Mouse (Mus musculus) kidney, postnatal 0 days (tissue): Measurements from ENCODE around the gene Hoxd8. TPM values are rescaled to one million over a fixed set of nuclear protein-coding genes. Genes with fewer than 3 reads are reported as not detected.

Experiments used
- ATAC-seq: fragments of 200-750 bp; cut with Nextera tagmentation; replicated peaks from 2 replicates; pipeline ENCODE4 v1.8.0; 2017; ENCODE audit warnings: low read depth, moderate number of reproducible peaks, moderate TSS enrichment, moderate library complexity; ENCODE audit not compliant: low FRiP score
- DNase-seq: peaks from one replicate; pipeline ENCODE4 v3.0.0-alpha.2; 2016; ENCODE audit warnings: low spot score
- H3K27ac ChIP-seq: fragments of 300-500 bp; sonication (generic); 2 replicates; pipeline ENCODE4 v1.5.1; 2014; ENCODE audit warnings: mild to moderate bottlenecking
- H3K27me3 ChIP-seq: fragments of 300-500 bp; sonication (generic); 2 replicates; pipeline ENCODE4 v1.6.1; 2014; ENCODE audit warnings: low read length, mixed read lengths; ENCODE audit not compliant: insufficient read depth
- H3K36me3 ChIP-seq: fragments of 300-500 bp; sonication (generic); 2 replicates; pipeline ENCODE4 v1.6.1; 2014; ENCODE audit warnings: low read length, mixed read lengths; ENCODE audit not compliant: insufficient read depth
- H3K4me1 ChIP-seq: fragments of 300-500 bp; sonication (generic); replicated peaks from 2 replicates; pipeline ENCODE4 v1.6.1; 2014; ENCODE audit warnings: antibody characterized with exemption, low read length, mixed read lengths; ENCODE audit not compliant: insufficient read depth
- H3K4me2 ChIP-seq: fragments of 300-500 bp; sonication (generic); 2 replicates; pipeline ENCODE4 v1.6.1; 2014; ENCODE audit warnings: mild to moderate bottlenecking, low read length, moderate library complexity, mixed read lengths
- H3K4me3 ChIP-seq: fragments of 300-500 bp; sonication (generic); replicated peaks from 2 replicates; pipeline ENCODE4 v1.5.1; 2014; ENCODE audit warnings: low read depth, low read length
- H3K9ac ChIP-seq: fragments of 300-500 bp; sonication (generic); 2 replicates; pipeline ENCODE4 v1.6.1; 2014; ENCODE audit warnings: low read depth, low read length
- H3K9me3 ChIP-seq: fragments of 300-500 bp; sonication (generic); replicated peaks from 2 replicates; pipeline ENCODE4 v1.6.1; 2016; ENCODE audit warnings: low read length, inconsistent platforms, mixed read lengths
- CTCF ChIP-seq: IDR thresholded peaks from 2 replicates; pipeline ENCODE4 v1.5.1; 2016; ENCODE audit warnings: antibody characterized with exemption, low read depth, mild to moderate bottlenecking, moderate library complexity
- WGBS: fragments of 180-500 bp; shearing (Covaris S2); extraction: QIAGEN DNeasy Blood & Tissue Kit; methylation state at CpG from one replicate; pipeline ENCODE4 v1.1.7; 2014; 5-methylcytosine and 5-hydroxymethylcytosine counted together
- polyA plus RNA-seq: library from polyadenylated mRNA; unstranded; fragments of >200 nt; fragmentation: Nextera tagmentation; extraction: Ambion mirVana; gene quantifications from 2 replicates; pipeline ENCODE4 v1.2.1, GENCODE M21; 2015

Hoxd8 gene
- polyA plus RNA-seq, 1 experiment from 2014 or later = 76.7 TPM

- no peak overlapping the region for H3K27ac ChIP-seq
- peak overlapping the region; percentile 77 for H3K4me2 ChIP-seq
- WGBS = under 1% methylated on average over 72 of the region's 74 CpGs
- TF ChIP-seq CTCF = no peak
- H3K4me3 ChIP-seq = peak overlapping the region; percentile 42
- H3K36me3 ChIP-seq = no peaks in the 10 kb centered on the region
- peaks cover 14% of the 10 kb centered on the region for H3K4me1 ChIP-seq
- H3K9me3 ChIP-seq = no peaks in the 10 kb centered on the region
- ATAC-seq = no peak; the same call in 1 of the 2 replicates
- no peak for DNase-seq
- H3K27me3 ChIP-seq = peaks cover 81% of the 10 kb centered on the region
- peak overlapping the region; percentile 35; the same call in 1 of the 2 replicates for H3K9ac ChIP-seq
Measured at GRCm38 (mm10) chr2:74668370-74669229, 35.8 kb upstream of the Hoxd8 start.

DNA sequence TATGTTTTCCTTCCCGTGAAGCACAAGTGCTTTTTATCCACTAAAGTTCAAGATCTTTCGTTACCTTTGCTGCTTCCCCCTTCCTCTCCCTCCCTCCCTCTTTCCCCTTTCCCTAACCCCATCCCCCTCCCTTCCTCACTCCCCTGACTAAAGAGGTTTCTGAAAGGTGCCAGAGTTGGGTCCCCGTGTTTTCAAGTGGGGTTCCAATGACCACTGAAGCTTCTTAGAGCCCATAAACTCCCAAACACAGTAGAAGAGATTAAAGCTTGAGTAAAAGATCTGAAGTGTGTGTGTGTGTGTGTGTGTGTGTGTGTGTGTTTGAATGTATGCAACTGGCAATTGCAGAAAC, 35.2 kb upstream of the Hoxd8 start:
- WGBS = 0% methylated on average over 3 of the region's 3 CpGs
- no peak for ATAC-seq

DNA sequence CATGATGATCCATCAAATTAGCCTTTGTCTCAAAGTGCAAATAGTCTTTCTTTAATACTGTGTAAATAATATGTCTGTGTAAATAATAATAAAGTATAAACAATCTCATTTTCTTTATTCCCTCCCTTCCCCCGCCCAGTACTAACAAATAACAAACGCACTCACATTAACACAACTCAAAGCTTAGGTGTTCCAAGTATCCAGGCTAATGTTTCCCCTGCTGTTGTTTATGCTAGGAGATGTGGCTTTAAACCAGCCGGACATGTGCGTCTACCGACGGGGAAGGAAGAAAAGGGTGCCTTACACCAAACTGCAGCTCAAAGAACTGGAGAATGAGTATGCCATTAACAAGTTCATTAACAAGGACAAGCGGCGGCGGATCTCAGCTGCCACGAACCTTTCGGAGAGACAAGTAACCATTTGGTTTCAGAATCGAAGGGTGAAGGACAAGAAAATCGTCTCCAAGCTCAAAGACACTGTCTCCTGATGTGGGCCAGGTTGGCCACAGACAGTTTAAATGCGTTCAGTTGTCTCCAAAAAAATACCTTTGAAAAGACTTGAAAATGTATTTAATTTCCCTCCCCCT, 34.7 kb upstream of the Hoxd8 start:
- no peak overlapping the region for H3K4me3 ChIP-seq
- H3K27ac ChIP-seq = no peak overlapping the region
- TF ChIP-seq CTCF = no peak
- H3K4me1 ChIP-seq = peaks cover 20% of the 10 kb centered on the region
- ATAC-seq = no peak
- H3K36me3 ChIP-seq = no peaks in the 10 kb centered on the region
- H3K9me3 ChIP-seq = no peaks in the 10 kb centered on the region
- peaks cover 76% of the 10 kb centered on the region for H3K27me3 ChIP-seq
- no peak for DNase-seq
- no peak overlapping the region for H3K9ac ChIP-seq
- WGBS = 5% methylated on average over 14 of the region's 14 CpGs
- no peak overlapping the region for H3K4me2 ChIP-seq

More for the DNA sequence above, 35.2 kb upstream of the Hoxd8 start:
- Histone ChIP-seq H3K27ac (no peak overlapping the region), H3K4me3 (no peak overlapping the region), H3K4me2 (no peak overlapping the region), H3K36me3 (no peaks in the 10 kb centered on the region), H3K27me3 (peaks cover 81% of the 10 kb centered on the region), H3K9me3 (no peaks in the 10 kb centered on the region), H3K9ac (no peak overlapping the region), H3K4me1 (peaks cover 20% of the 10 kb centered on the region)
- no peak for DNase-seq
- no peak for TF ChIP-seq CTCF

- peaks cover 69% of the 10 kb centered on the region for H3K27me3 ChIP-seq
- peaks cover 24% of the 10 kb centered on the region for H3K4me1 ChIP-seq
- DNase-seq (no peak), ATAC-seq (no peak)
- H3K4me3 ChIP-seq = no peak overlapping the region
- H3K36me3 ChIP-seq = no peaks in the 10 kb centered on the region
- H3K27ac ChIP-seq = no peak overlapping the region
- WGBS = 12% methylated on average over 3 of the region's 3 CpGs
- H3K4me2 ChIP-seq = no peak overlapping the region
- H3K9ac ChIP-seq = no peak overlapping the region
- H3K9me3 ChIP-seq = no peaks in the 10 kb centered on the region
- TF ChIP-seq CTCF = no peak
Measured at GRCm38 (mm10) chr2:74670632-74671188, 33.7 kb upstream of the Hoxd8 start.

- Histone ChIP-seq H3K4me1 (peaks cover 29% of the 10 kb centered on the region), H3K27me3 (peaks cover 61% of the 10 kb centered on the region), H3K9ac (no peak overlapping the region), H3K4me2 (no peak overlapping the region), H3K27ac (no peak overlapping the region), H3K36me3 (no peaks in the 10 kb centered on the region), H3K4me3 (no peak overlapping the region), H3K9me3 (no peaks in the 10 kb centered on the region)
- 44% methylated on average over 5 of the region's 5 CpGs for WGBS
- TF ChIP-seq CTCF = no peak
- no peak for DNase-seq
- ATAC-seq = no peak
Measured at GRCm38 (mm10) chr2:74671847-74672246, 32.6 kb upstream of the Hoxd8 start.

- ATAC-seq (peak; percentile 29; the same call in 1 of the 2 replicates), DNase-seq (peak; percentile 83)
- H3K27ac ChIP-seq = no peak overlapping the region
- H3K27me3 ChIP-seq = peaks cover 58% of the 10 kb centered on the region
- H3K36me3 ChIP-seq = no peaks in the 10 kb centered on the region
- 10% methylated on average over 40 of the region's 40 CpGs for WGBS
- H3K9ac ChIP-seq = no peak overlapping the region
- H3K9me3 ChIP-seq = no peaks in the 10 kb centered on the region
- H3K4me2 ChIP-seq = peak overlapping the region; percentile 58
- peak overlapping the region; percentile 23 for H3K4me3 ChIP-seq
- H3K4me1 ChIP-seq = peaks cover 29% of the 10 kb centered on the region
- TF ChIP-seq CTCF = peak; percentile 80
Measured at GRCm38 (mm10) chr2:74672481-74673362, 31.7 kb upstream of the Hoxd8 start.
